Mouse (Mus musculus) heart, embryonic 12.5 days (tissue): ENCODE results near the gene Nptn. TPM values are rescaled to one million over a fixed set of nuclear protein-coding genes. Genes with fewer than 3 reads are reported as not detected.

Experiments
- ATAC-seq: fragments of 200-750 bp; cut with Nextera tagmentation; 2 replicates; pipeline ENCODE4 v1.8.0; 2017; ENCODE audit warnings: moderate TSS enrichment, moderate library complexity; ENCODE audit not compliant: insufficient number of reproducible peaks, low FRiP score
- H3K27ac ChIP-seq: fragments of 300-500 bp; sonication (generic); 2 replicates; pipeline ENCODE4 v1.5.1; 2016; ENCODE audit warnings: mild to moderate bottlenecking, moderate library complexity; ENCODE audit not compliant: poor library complexity, severe bottlenecking
- H3K27me3 ChIP-seq: fragments of 300-500 bp; sonication (generic); replicated peaks from 2 replicates; pipeline ENCODE4 v1.6.1; 2016; ENCODE audit warnings: mild to moderate bottlenecking, moderate library complexity
- H3K36me3 ChIP-seq: fragments of 300-500 bp; sonication (generic); 2 replicates; pipeline ENCODE4 v1.6.1; 2016; ENCODE audit warnings: mild to moderate bottlenecking, moderate library complexity
- H3K4me1 ChIP-seq: fragments of 300-500 bp; sonication (generic); replicated peaks from 2 replicates; pipeline ENCODE4 v1.6.1; 2016; ENCODE audit warnings: mild to moderate bottlenecking
- H3K4me2 ChIP-seq: fragments of 300-500 bp; sonication (generic); 2 replicates; pipeline ENCODE4 v1.6.1; 2016; ENCODE audit warnings: mild to moderate bottlenecking, moderate library complexity
- H3K4me3 ChIP-seq: fragments of 300-500 bp; sonication (generic); 2 replicates; pipeline ENCODE4 v1.5.1; 2016; ENCODE audit warnings: mild to moderate bottlenecking
- H3K9ac ChIP-seq: fragments of 300-500 bp; sonication (generic); 2 replicates; pipeline ENCODE4 v1.6.1; 2016; ENCODE audit warnings: mild to moderate bottlenecking, moderate library complexity
- H3K9me3 ChIP-seq: fragments of 300-500 bp; sonication (generic); replicated peaks from 2 replicates; pipeline ENCODE4 v1.6.1; 2016; ENCODE audit warnings: mild to moderate bottlenecking, moderate library complexity
- WGBS: fragments of 180-500 bp; shearing (Covaris S2); methylation state at CpG from one replicate; pipeline ENCODE4 v1.1.7; 2016; 5-methylcytosine and 5-hydroxymethylcytosine counted together
- polyA plus RNA-seq: library from polyadenylated mRNA; unstranded; fragments of >200 nt; fragmentation: Nextera tagmentation; extraction: Ambion mirVana; gene quantifications from 2 replicates; pipeline ENCODE4 v1.2.1, GENCODE M21; 2016

Nptn gene
- polyA plus RNA-seq, 1 experiment from 2014 or later, result 122 TPM

DNA sequence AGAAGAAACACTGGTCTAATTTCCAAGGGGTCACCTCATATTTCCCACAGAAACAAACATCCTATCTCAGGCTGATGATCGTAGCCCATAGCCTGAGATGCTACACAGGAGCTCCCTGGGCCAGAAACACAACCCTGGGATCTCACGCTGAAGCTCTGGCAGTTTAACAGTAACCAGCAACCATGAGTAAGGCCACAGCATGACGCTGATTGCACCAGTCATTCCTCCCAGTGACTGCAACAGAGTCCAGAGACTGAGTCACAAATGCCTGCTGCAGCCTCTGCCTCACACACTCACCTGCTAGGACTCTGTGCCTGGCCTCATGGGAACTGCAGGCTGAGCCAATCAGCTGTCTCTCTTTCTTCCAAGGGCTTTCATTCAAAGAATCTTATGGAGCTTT is 87.0 kb downstream of the Nptn start:
- Histone ChIP-seq H3K27me3 (no peaks in the 10 kb centered on the region), H3K9me3 (no peaks in the 10 kb centered on the region), H3K4me2 (no peak overlapping the region), H3K4me1 (peaks cover 27% of the 10 kb centered on the region), H3K36me3 (peaks cover 22% of the 10 kb centered on the region), H3K27ac (peak overlapping the region; percentile 52; the same call in 1 of the 2 replicates), H3K4me3 (no peak overlapping the region), H3K9ac (no peak overlapping the region)
- no peak for ATAC-seq
- 54% methylated on average over 3 of the region's 3 CpGs for WGBS

- WGBS, result 80% methylated on average over 6 of the region's 6 CpGs
- H3K4me2 ChIP-seq, result no peak overlapping the region
- no peak overlapping the region for H3K4me3 ChIP-seq
- H3K9ac ChIP-seq, result no peak overlapping the region
- ATAC-seq, result no peak
- H3K27me3 ChIP-seq, result no peaks in the 10 kb centered on the region
- no peaks in the 10 kb centered on the region for H3K9me3 ChIP-seq
- no peak overlapping the region for H3K27ac ChIP-seq
- H3K36me3 ChIP-seq, result peaks cover 15% of the 10 kb centered on the region
- peaks cover 30% of the 10 kb centered on the region for H3K4me1 ChIP-seq
Measured at GRCm38 (mm10) chr9:58669819-58670218, 87.8 kb downstream of the Nptn start.

DNA sequence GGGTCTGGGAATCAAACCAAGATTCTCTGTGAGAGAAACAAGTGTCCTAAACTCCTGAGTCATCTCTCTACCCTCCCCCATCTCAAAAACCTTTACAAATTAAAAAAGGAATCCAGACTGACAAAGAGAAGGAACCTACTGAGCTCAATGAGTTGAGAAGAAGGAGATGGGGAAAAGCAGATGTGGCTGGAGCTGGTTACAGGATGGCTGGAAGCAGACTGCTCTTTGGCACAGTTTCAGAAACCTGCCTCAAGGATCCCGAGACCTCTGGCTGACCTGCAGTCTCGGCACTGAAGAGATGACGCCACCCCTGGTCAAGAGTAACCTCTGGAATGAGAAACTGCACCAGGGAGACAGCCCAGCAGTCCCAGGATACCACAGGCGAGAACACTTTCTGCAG is 90.4 kb downstream of the Nptn start:
- Histone ChIP-seq H3K9ac (no peak overlapping the region), H3K36me3 (no peaks in the 10 kb centered on the region), H3K27ac (no peak overlapping the region), H3K4me3 (no peak overlapping the region), H3K9me3 (no peaks in the 10 kb centered on the region), H3K4me1 (peaks cover 39% of the 10 kb centered on the region), H3K27me3 (no peaks in the 10 kb centered on the region), H3K4me2 (0 out of 2 replicates have a peak overlapping the region, but pooled peaks have one; percentile 8)
- 17% methylated on average over 4 of the region's 4 CpGs for WGBS
- ATAC-seq, result no peak

- Histone ChIP-seq H3K4me1 (peaks cover 26% of the 10 kb centered on the region), H3K9ac (no peak overlapping the region), H3K4me3 (no peak overlapping the region), H3K27ac (no peak overlapping the region), H3K9me3 (no peaks in the 10 kb centered on the region), H3K4me2 (no peak overlapping the region), H3K27me3 (no peaks in the 10 kb centered on the region), H3K36me3 (no peaks in the 10 kb centered on the region)
- ATAC-seq, result no peak
- WGBS, result 73% methylated on average over 11 of the region's 11 CpGs
Measured at GRCm38 (mm10) chr9:58674736-58675135, 92.7 kb downstream of the Nptn start.

- Histone ChIP-seq H3K9ac (no peak overlapping the region), H3K36me3 (no peaks in the 10 kb centered on the region), H3K27ac (no peak overlapping the region), H3K4me3 (no peak overlapping the region), H3K4me1 (peaks cover 26% of the 10 kb centered on the region), H3K4me2 (no peak overlapping the region), H3K27me3 (no peaks in the 10 kb centered on the region), H3K9me3 (no peaks in the 10 kb centered on the region)
- ATAC-seq, result no peak
- 39% methylated on average over 6 of the region's 6 CpGs for WGBS
Measured at GRCm38 (mm10) chr9:58675371-58675770, 93.3 kb downstream of the Nptn start.

DNA sequence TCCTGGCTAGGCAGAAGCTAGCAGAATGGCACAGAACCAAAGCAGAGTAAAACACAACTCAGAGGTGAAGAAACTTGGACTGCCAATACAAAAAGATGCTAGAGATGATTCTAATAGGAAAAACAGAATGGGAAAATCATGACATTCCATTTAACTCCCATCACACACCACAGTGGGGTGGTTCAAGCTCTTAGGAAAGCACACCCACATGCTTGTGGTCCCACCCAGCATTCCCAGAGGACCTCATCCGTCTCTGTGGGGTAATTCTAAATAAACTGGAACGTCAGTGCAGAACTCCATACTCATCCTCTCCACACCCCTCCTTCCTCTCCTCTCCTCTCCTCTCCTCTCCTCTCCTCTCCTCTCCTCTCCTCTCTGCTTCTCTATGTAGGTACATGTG is 99.4 kb downstream of the Nptn start:
- WGBS, result 66% methylated on average over 2 of the region's 2 CpGs
- Histone ChIP-seq H3K4me3 (no peak overlapping the region), H3K9me3 (no peaks in the 10 kb centered on the region), H3K27me3 (no peaks in the 10 kb centered on the region), H3K9ac (no peak overlapping the region), H3K4me2 (no peak overlapping the region), H3K4me1 (no peaks in the 10 kb centered on the region), H3K27ac (no peak overlapping the region), H3K36me3 (no peaks in the 10 kb centered on the region)
- no peak for ATAC-seq

DNA sequence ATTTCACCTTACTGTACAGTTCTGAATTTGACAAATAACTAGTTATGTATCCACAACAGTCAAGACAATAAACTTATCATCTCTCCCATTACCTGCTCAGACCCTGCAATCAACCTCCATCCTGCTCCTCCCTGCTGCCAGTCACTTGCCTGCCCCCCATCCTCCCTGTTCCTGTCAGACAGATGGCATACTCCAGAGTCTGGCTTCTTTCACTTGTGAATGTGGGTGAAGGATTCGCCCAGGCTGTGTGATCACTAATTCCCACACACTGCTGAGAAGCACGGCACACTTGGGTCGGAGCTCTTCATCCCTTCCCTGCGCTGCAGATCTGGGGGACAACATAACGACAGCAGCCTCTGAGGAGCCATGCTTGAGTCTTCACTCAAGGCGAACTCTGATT is 100.1 kb downstream of the Nptn start:
- Histone ChIP-seq H3K36me3 (no peaks in the 10 kb centered on the region), H3K4me3 (no peak overlapping the region), H3K9me3 (no peaks in the 10 kb centered on the region), H3K9ac (no peak overlapping the region), H3K27me3 (no peaks in the 10 kb centered on the region), H3K4me2 (no peak overlapping the region), H3K4me1 (no peaks in the 10 kb centered on the region), H3K27ac (no peak overlapping the region)
- WGBS, result 64% methylated on average over 6 of the region's 6 CpGs
- no peak for ATAC-seq

DNA sequence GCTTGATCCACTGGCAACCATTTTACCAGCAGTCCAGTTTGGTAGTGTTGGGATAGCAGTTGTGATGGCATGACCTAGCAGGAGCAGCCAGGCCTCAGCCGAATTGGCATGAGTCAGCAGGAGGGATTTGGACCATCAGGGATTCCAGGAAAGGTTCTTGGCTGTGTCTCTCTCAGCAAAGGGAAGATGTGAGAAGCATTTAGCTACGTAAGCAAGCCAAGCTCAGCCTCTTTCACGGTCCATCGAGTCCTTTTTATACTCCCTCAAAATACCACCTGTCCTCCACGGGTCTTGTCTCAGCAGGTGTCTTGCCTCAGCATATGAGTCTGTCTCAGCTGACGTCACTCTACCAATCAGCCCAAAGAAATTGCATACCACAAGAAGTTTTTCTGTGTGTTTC is 101.3 kb downstream of the Nptn start:
- H3K27ac ChIP-seq, result no peak overlapping the region
- ATAC-seq, result no peak

GRCm38 (mm10) chr9:58685290-58685689 is 103.2 kb downstream of the Nptn start:
- Histone ChIP-seq H3K4me2 (no peak overlapping the region), H3K27me3 (no peaks in the 10 kb centered on the region), H3K36me3 (no peaks in the 10 kb centered on the region), H3K4me3 (no peak overlapping the region), H3K9me3 (no peaks in the 10 kb centered on the region), H3K9ac (no peak overlapping the region), H3K27ac (no peak overlapping the region), H3K4me1 (no peaks in the 10 kb centered on the region)
- no peak for ATAC-seq
- 71% methylated on average over 10 of the region's 10 CpGs for WGBS

More for the DNA sequence above, 101.3 kb downstream of the Nptn start:
- no peak overlapping the region for H3K4me3 ChIP-seq
- no peaks in the 10 kb centered on the region for H3K9me3 ChIP-seq
- no peak overlapping the region for H3K9ac ChIP-seq
- no peaks in the 10 kb centered on the region for H3K36me3 ChIP-seq
- WGBS, result 68% methylated on average over 6 of the region's 6 CpGs
- H3K4me2 ChIP-seq, result no peak overlapping the region
- H3K27me3 ChIP-seq, result no peaks in the 10 kb centered on the region
- no peaks in the 10 kb centered on the region for H3K4me1 ChIP-seq

- Histone ChIP-seq H3K36me3 (no peaks in the 10 kb centered on the region), H3K27ac (no peak overlapping the region), H3K9me3 (no peaks in the 10 kb centered on the region), H3K4me1 (peaks cover 15% of the 10 kb centered on the region), H3K4me3 (no peak overlapping the region), H3K27me3 (no peaks in the 10 kb centered on the region), H3K9ac (no peak overlapping the region), H3K4me2 (no peak overlapping the region)
- ATAC-seq, result no peak
- 83% methylated on average over 4 of the region's 4 CpGs for WGBS
Measured at GRCm38 (mm10) chr9:58688076-58688475, 106.0 kb downstream of the Nptn start.

DNA sequence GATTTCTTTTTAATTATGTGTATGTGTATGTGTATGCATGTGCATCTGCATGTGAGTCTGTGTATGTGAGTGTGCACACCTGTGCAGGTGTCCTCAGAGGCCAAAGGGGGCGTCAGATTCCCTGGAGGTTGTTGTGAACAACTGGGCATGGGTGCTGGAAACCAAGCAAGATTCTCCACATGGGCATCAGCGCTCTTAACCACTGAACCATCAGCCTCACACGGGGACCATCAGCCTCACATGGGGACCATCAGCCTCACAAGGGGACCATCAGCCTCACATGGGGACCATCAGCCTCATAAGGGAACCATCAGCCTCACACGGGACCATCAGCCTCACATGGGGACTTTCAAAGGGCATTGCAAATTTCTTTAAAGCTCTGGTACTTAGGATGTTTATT is 108.7 kb downstream of the Nptn start:
- Histone ChIP-seq H3K27ac (no peak overlapping the region), H3K4me1 (peaks cover 15% of the 10 kb centered on the region), H3K36me3 (no peaks in the 10 kb centered on the region), H3K4me2 (no peak overlapping the region), H3K9ac (no peak overlapping the region), H3K4me3 (no peak overlapping the region), H3K9me3 (peaks cover 7% of the 10 kb centered on the region), H3K27me3 (no peaks in the 10 kb centered on the region)
- 78% methylated on average over 4 of the region's 4 CpGs for WGBS
- ATAC-seq, result no peak

DNA sequence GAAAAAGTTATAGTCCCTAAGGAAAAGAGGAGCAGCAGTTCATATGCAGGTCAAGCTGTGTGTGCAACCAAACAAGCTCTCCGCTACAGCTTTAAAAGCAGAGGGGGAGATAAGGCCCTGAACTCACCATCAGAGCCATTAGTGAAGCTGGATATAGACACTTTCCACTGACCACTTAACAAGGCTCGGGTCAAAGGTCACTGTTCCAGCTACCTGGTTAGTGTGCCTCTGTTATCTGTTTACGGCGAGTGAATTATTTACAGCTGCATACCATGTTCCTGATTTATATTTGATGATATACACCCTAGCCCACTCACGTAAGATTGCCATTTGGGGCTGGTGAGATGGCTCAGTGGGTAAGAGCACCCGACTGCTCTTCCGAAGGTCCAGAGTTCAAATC is 109.4 kb downstream of the Nptn start:
- ATAC-seq, result no peak
- H3K27me3 ChIP-seq, result no peaks in the 10 kb centered on the region
- H3K4me3 ChIP-seq, result no peak overlapping the region
- no peak overlapping the region for H3K4me2 ChIP-seq
- H3K27ac ChIP-seq, result 0 out of 2 replicates have a peak overlapping the region, but pooled peaks have one; percentile 25
- H3K9me3 ChIP-seq, result peaks cover 7% of the 10 kb centered on the region
- 61% methylated on average over 7 of the region's 7 CpGs for WGBS
- no peak overlapping the region for H3K9ac ChIP-seq
- H3K4me1 ChIP-seq, result peaks cover 15% of the 10 kb centered on the region
- H3K36me3 ChIP-seq, result no peaks in the 10 kb centered on the region
